Mouse (Mus musculus) left cerebral cortex, postnatal 10 days (tissue): ENCODE results near the gene Atf7. TPM values are rescaled to one million over a fixed set of nuclear protein-coding genes. Genes with fewer than 3 reads are reported as not detected.
"Not testable (repeated sequence)": the region's sequence is repeated elsewhere in the genome, so short reads cannot be mapped to it uniquely, and the experiment has no call there.

Experiments
- DNase-seq, 2 experiments: peaks; one replicate each; pipeline ENCODE4 v3.0.0; 2021 to 2022; ENCODE audit warnings: low spot score in 2 of 2, mixed read lengths in 1 of 2; ENCODE audit errors: extremely low spot score in 1 of 2
- intact Hi-C: fragments of 180-260 bp; cut with DNase I; formaldehyde crosslinking; loops from one replicate; pipeline ENCODE4 v1.15.1; 2025
- total RNA-seq, 2 experiments: library from RNA; stranded (reverse); gene quantifications; 2 replicates each; pipeline ENCODE4 v1.2.3; 2021

The Atf7 gene
- total RNA-seq, 2 experiments from 2014 or later = 26.7 to 34.4 TPM

DNA sequence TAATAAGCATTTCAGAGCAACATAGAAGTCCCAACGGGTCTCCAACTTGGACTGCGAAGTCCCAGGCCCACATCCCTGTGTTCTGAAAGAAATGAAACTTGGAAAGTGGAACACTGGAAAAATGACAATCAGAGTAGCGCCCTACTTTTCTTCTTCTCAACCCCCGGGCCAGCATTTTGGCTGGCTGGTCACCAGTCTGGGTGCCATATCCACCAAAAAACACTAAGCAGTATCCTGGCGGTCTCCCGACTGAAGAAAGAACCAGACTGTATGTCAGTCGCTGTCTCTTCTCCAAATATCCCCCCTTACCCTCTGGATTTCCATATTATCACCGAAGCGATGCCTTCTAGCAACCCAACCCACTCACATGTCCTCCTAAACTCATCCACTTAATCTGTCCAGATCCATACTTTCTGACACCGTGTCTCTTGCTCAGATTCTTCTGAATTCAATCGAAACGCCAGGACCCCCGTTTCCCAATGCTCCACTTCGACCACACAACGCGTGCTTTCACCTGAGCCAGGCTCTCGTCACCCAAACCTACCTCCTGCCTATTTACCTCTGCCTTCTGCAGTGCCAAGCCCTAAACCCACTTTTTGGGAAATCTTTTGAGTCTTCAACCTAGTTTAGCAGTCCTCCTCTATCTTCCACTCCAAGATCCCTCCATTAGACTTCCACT, 834 bp downstream of the Atf7 start:
- intact Hi-C loops = no loop called here
- DNase-seq = peak; percentile 9 to 30

DNA sequence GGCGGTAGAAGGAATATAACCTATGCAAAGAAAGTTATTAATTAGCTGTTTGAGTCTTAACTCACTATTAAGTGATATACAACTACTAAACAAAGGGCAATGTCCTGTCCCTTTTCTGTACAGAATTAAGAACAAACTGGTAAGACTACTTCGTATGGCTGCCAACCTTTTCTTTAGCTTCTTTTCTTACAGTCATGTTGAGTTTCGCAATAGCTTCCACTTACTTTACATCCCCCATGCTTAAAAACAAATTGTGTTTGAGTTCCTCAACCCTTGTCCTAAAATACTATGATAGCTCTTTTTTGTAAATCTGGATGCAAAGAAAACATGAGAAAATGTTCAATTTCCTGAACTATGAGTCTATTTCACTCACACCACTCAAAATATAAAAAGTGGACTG, 2.1 kb downstream of the Atf7 start:
- intact Hi-C loops = no loop called here
- DNase-seq = no peak

DNA sequence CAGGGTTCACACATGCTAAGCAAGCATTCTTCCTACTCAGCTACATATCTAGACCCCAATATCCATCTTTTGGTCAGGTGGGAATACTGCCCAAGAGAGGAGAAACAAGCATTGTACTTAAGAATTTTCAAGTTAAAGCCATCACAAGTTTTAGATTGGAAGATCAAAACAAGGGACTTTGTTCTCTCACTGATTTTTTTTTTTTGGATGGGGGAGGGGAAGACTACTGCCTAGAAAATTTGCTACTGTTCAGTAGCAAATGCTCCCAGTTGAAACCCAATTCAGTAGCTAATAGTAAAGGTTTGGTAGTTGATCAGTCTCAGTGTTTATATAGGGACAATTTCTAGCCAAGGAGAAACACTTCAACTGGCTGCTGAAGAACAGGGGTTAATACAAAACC, 2.7 kb downstream of the Atf7 start:
- DNase-seq = no peak
- intact Hi-C loops = no loop called here

DNA sequence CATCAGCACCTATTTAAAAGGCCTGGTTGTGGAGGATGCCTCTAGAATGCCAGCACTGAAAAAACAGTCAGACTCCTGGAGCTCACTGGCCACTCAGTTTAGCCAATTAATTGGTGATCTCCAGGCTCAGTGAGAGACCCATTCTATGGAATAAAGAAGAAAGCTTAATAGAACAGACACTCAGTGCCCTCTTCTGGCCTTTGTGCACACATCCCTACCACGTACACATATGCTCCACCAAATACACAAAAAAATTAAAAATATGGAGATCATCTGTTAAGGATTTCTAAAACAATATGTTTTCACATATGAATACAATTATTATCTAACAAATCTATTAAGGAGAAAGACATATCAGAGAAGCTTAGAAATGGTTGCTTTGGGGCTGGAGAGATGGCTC, 4.5 kb downstream of the Atf7 start:
- intact Hi-C loops = no loop called here

DNA sequence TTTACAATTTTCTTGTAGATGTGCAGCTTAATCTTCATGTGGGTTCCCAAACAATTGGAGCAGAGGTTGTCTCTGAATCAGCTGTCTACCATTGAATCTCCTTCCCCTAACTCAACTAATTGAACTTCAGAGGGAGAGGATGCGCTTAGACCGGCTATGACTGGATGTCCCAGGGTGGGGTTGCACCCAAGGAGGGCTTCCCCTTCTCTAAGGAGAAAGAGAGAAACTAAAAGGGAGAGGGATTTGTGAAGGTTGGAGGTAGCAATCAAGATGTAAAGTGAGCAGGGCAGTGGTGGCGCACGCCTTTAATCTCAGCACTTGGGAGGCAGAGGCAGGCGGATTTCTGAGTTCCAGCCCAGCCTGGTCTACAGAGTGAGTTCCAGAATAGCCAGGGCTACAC, 5.8 kb downstream of the Atf7 start:
- no peak for DNase-seq
- intact Hi-C loops = no loop called here

More for the DNA sequence above, 4.5 kb downstream of the Atf7 start:
- DNase-seq = no peak

DNA sequence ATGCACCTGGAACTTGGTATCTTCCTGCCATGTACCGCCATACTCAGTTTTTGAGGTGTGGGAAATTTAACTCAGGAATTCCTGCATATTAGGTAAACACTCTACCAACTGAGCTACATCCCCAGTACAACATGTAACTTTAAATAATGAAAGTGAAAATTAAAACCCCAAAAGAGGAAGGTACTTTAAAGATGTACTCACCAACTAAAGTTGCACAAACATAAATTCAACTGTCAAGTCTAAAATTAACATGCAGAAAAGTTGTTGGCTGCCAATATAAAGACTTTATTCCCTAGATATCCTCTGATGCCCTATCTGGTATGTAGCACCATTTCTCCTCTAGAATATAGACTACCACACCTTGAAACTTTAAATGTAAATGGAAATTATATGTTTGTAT, 7.6 kb downstream of the Atf7 start:
- DNase-seq = no peak
- intact Hi-C loops = no loop called here

DNA sequence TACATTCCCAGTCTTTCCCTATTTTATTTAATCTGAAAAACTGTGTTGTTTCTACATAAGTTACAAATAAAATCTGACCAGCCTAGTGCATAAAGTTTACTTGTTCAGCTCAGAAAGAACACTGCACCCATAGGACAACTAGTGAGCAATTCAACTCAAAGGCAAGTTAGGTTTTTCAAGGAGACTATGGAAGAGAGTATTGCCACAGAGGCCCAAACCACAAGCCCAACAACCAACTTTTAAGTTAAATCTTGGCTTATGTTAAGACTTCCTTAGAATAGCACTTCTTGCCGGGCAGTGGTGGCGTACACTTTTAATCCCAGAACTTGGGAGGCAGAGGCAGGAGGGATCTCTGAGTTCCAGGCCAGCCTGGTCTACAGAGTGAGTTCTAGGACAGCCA, 9.1 kb downstream of the Atf7 start:
- intact Hi-C loops = no loop called here
- DNase-seq = no peak

DNA sequence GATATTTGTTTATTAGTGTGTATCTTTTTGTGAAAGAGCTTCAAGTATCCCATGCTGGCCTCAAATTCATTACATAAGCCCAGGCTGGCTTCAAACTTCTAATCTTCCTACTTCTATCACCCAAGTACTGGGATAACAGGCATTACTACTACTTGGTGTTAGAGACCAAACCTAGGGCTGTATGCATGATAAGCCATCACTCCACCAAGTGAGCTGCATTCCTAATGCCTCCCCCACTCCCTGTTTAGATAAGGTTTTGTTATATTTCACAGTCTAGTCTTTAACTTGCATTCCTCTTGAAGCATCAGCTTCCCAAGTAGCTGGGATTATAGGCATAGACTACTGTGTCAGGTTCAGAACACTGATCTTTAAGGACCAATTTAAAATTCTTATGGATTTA, 11.0 kb downstream of the Atf7 start:
- intact Hi-C loops = no loop called here
- no peak for DNase-seq

DNA sequence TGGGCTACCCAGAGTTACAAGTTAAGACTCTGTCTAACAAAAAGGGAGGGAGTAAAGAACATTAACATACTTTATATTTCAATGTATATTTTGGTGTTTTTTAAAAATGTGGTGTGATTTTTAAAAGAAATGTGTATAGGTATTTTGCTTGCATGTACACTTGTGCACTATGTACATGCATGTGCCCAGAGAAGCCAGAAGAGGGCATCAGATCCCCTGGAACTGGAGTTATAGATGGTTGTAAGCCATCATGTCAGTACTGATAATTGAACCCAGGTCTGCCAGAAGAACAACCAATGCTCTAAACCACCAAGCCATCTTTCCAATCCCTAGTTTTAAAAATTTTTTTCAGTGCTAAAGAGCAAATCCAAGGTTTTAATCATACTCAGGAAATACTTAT, 12.3 kb downstream of the Atf7 start:
- no peak for DNase-seq
- intact Hi-C loops = no loop called here

DNA sequence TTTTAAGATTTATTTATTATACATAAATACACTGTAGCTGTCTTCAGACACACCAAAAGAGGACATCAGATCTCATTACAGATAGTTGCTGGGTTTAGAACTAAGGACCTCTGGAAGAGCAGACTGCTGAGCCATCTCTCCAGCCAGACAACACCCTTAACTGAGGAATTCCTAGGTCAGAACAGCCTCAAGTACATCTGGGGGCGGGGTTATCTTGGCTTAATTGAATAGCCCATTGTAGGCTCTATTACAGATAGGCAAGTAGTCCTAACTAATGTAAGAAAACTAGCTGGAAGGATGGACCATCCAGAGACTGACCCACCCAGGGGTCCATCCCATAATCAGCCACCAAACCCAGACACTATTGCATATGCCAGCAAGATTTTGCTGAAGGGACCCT, 16.7 kb downstream of the Atf7 start:
- intact Hi-C loops = not testable (repeated sequence)

DNA sequence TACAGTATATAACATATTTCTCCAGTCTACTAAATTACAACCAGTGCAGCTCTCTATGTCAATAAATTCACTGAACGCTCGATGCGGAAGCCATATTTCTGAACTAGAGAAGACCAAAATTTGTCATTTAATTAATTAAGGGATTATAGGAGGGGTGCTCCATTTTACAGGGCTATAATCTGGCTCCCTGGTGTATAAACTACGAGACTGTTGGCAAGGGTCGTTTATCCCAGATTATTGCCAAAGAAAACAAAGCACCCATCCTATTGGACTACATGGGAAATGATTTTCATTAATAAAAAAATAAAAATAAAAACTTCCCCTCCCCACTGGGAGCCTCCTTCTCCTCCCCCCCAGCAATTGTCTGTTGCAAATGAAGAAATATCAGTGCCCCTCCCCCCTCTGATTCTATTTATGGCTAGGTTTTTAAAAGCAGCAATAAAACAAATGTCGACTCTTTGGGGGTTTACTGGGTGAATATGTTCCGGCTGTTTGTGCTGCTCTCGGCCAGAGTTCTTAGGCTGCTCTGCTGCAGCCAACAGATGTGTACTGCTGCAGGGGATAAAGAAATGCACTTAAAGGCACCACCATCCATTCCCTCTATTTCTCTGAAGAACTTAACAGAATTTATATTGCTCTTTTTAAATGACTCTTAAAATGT, 31.1 kb downstream of the Atf7 start:
- intact Hi-C loops = loop anchor here (5.0 kb wide), 1 partner anchor 73 kb away; no protein-coding TSS in a partner anchor

More for the DNA sequence above, 16.7 kb downstream of the Atf7 start:
- DNase-seq = not testable (repeated sequence)

DNA sequence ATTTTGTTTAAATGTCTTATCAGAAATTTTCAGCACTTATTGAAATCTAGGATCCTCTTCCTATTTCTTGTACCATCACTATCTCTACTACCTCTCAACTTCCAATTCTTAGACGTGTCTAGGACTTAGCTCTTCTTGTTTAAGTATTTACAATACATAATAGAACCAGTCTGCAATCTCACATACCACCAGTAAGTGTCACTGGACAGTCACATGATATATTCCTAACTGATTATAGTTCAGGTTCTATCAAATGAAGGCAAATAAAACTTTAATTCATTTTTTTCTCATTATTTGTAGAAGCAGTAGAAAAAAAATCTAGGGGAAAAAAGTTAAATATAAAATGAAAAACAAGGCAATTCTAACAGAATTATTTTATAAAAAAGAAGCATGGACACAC, 32.6 kb downstream of the Atf7 start:
- intact Hi-C loops = loop anchor here (5.0 kb wide), 1 partner anchor 75 kb away; no protein-coding TSS in a partner anchor

More for the DNA sequence above, 31.1 kb downstream of the Atf7 start:
- DNase-seq = no peak

DNA sequence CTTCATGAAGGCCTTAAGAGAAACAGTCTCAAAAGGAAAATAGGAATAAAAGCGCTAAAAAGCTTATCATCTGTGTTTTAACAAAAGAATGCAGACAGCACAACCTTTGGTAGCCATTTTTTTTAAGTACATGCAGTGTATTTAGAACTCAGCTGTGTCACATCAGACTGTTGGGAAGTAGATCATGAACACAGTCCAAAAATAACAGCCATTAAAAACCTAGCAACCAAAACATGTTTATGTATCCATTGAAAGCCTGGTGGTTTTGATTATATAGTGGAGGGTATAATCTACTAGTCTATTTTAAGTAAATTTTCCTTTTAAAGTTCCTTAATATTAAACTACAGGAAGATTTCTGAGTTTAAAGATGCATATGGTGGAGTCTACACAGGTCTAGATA, 34.7 kb downstream of the Atf7 start:
- intact Hi-C loops = loop anchor here (5.0 kb wide), 1 partner anchor 77 kb away; no protein-coding TSS in a partner anchor
- DNase-seq = no peak

More for the DNA sequence above, 32.6 kb downstream of the Atf7 start:
- no peak for DNase-seq

DNA sequence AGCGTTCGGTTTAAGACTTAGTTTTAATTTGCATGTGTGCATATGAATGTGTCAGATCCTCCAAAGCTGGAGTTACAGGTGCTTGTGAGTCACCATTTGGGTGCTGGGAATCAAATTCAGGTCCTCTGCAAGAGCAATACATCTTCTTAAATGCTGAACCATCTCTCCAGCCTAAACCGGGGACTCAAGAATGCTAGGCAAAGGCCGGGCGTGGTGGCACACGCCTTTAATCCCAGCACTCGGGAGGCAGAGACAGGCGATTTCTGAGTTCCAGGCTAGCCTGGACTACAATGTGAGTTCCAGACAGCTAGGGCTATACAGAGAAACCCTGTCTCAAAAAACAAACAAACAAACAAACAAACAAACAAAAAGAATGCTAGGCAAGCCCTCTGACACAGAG, 35.4 kb downstream of the Atf7 start:
- intact Hi-C loops = loop anchor here (5.0 kb wide), 1 partner anchor 77 kb away; no protein-coding TSS in a partner anchor

DNA sequence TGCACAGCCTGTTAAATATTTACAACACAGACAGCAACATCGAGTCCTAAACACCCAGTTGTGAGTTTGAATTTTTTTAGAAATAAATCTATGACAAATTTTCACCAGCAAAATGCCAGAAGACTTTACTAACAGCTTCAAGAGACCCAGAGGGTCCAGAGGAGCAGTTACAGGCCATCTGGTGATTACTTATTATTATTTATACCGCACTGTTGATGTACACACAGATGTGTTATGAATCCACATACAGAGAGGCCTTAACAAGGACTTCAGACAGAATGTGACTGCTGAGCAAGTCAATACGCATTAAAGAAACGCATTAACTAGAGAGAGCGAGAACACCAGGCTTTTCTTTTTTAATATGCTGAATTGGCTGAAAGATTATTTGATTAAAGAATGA, 39.8 kb downstream of the Atf7 start:
- intact Hi-C loops = no loop called here
- no peak for DNase-seq

More for the DNA sequence above, 35.4 kb downstream of the Atf7 start:
- DNase-seq = no peak

DNA sequence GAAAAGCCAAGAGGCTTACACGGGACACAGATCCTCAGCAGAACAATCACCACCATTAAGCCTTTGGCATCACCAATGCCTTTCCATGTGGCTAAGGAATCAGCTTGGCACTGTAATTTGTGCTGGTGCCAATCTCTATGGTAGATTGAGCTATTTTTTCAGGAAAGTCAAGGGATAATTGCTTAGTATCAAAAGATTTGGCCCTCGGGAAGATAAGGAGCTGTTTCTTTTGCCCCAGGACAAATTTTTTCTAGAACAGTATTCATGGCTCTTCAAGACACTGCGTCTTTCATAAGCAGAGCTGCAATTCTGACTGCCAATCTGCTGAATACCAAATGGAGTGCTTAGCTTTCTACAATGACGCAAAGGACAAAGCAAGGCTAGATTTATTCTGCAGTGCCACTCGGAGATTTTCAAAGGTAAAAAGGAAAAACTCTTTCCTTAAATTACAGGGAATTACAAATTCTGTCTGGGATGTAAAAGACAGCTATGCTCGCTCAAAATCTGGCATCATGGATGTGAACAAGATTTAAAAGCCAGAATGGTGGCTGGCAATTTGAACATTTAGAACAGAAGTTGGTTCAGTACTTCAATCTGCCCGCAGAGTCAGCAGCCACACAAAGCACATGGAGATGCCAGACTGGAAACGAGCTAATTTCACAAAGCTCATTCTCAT, 41.4 kb downstream of the Atf7 start:
- intact Hi-C loops = no loop called here
- peak in 1 of 2 experiments; percentile 68 for DNase-seq

DNA sequence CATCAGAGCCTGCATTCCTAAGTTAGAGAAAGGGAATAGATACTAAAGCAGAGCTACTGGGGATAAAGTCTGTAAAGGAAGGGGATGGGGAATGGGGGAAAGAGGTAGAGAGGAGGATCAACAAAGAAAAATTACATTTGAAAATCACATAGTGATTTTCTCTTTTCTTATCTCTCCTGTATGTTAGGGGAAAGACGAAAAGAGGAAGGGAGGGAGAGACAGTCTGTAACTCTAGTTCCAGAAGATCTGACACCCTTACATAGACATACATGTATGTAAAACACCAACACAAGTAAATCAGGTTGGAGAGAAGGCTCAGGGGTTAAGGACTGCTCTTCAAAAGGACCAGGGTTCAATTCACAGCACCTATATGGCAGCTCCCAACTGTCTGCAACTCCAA, 44.1 kb downstream of the Atf7 start:
- no peak for DNase-seq
- intact Hi-C loops = no loop called here

DNA sequence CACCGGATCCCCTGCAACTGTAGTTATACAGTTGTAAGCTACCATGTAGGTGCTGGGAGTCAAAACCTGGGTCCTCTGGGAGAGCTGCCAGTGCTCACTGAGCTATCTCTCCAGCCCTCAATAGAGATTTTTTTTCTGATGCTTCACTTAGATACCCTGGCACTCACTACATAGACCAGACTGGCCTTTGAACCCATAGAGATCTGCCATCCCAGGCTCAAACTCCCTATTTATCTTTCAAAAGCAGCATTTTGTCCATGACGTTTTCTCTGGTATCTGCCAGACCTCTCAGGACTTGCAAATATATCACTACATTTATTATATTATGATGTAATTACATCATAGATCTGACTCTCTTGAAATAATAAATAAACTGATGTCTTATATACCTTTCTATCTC, 46.9 kb downstream of the Atf7 start:
- intact Hi-C loops = no loop called here
- DNase-seq = no peak

DNA sequence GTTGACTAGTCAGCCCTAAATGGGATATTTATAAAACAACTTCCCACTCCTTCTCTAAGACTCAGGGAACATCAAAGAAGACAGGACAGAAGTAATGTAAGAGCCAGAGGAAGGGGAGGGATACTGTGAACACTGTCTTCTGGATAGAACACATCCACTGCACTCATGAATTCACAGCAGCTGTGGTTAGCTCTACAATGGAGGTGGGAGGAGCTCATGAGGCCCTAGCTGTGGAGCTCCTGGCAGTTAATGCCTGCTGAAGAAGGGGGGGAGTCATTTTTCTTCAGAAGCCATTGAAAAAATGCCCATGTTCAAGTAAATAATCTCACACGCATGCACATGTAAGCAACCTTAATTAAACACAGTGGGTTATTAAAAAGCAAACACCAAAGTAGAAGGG, 48.3 kb downstream of the Atf7 start:
- intact Hi-C loops = no loop called here
- no peak for DNase-seq

DNA sequence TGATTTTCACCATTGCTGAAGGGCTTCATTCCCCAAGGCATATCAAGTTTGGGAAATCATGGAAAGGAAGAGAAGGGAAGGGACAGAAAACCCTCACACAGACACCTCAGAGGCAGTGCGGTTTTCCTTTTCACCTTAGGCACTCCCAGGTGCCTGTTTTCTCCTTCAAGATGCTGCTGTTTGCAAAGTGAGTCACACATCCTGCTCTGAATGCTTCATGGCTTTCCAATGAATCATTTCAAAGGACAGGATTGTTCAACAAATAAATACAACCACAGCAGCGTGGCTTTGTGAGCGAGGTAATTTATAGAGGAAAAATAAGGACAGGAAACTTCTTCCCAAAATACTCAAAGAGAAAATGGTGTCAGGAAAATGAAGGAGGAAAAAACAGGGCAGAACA, 53.2 kb downstream of the Atf7 start:
- no peak for DNase-seq
- intact Hi-C loops = no loop called here
